Mouse (Mus musculus): ENCODE measurements at regions not wholly inside any gene's neighbourhood (a gene's known extent, or its start where the extent isn't known, plus 50 kb on each side); places are given as distances from the start of the nearest gene placed in this dataset.
A peak's percentile ranks its signal among the peaks of the same experiment; 100 is the strongest.

DNA sequence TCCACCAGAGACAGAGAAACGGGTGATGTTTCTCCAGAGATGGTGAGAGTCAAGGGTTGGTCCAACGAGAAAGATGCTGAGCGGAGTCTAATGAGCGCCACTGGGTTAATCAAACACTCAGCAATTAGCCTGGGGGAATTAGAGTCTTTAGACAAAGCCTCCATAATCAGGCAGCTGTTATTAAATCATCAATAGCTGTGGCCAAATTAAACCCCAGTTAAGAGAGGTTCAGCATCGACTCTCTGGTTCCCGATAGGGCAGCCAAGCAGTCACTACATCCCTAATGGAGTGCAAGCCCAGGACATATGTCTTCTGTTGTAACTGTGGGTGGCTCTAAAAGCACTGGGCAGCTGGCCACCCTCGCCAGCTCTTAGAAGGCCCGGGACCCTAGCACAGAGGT is 216.9 kb downstream of the Cryba4 start:
- no peak for DNase-seq

- no peak for DNase-seq
Observed at GRCm38 (mm10) chr5:112037080-112037479, 215.2 kb downstream of the Cryba4 start.

- DNase-seq, result no peak
Observed at GRCm38 (mm10) chr5:112039645-112040372, 212.5 kb downstream of the Cryba4 start.

DNA sequence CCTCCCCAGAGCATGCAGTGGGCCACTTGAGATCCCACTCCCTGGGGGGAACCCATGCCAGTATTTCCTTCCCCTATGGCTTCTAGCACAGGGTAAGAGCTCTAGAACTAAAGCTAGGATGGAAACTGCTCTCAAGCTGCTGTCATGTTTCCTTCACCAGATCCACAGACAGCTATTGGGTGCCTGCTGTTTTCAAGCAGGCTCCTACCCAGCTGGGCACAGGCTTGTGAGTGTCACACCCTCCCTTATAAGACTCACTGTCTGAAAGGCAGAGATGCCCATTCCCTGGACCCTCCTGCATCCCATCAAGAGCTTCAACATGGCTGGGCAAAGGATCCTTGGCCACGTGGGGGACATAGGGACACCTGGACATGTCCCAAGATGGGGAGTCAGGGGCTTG is 211.6 kb downstream of the Cryba4 start:
- no peak for DNase-seq

- peak; percentile 66 to 74 for DNase-seq
Observed at GRCm38 (mm10) chr5:112041285-112041684, 211.0 kb downstream of the Cryba4 start.

DNA sequence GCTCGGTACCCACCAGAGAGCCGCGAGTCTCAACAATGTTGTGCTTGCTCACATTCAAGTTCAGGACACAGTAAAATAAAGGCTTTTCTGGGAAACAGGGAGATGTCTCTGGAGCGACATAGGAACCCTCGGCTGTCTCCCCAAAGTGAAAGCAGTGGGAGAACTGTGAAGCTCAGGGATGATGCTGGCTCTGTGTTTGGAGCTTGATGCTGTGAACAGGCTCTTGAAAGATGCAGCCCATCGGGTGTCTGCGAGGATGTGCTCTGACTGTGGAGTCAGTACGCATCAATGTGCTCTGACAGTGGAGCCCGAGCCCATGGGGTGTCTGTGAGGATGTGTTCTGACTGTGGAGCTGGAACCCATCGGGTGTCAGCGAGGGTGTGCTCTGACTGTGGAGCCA is 210.1 kb downstream of the Cryba4 start:
- DNase-seq, result no peak

- no peak for DNase-seq
Observed at GRCm38 (mm10) chr5:112050046-112050782, 202.1 kb downstream of the Cryba4 start.

GRCm38 (mm10) chr5:112050906-112051305 is 201.4 kb downstream of the Cryba4 start:
- peak; percentile 54 to 62 for DNase-seq

DNA sequence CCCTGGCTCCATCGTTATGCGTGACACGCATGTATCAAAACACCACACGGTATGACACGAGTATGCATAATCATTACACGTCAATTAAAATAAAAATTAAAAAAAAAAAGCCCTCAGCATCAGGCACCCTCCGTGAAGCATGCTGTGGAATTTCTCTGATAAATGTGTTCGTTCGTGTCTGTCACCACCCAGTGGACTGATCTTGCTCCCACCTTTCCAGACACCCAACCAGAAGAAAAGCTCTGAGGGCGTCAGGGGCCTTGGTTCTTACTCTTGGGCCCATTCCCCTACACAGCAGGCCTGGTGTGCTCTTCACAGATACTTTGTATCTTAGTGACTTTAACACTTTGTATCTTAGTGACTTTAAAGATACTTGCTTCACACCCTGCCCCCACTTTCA is 200.5 kb downstream of the Cryba4 start:
- DNase-seq, result no peak

DNA sequence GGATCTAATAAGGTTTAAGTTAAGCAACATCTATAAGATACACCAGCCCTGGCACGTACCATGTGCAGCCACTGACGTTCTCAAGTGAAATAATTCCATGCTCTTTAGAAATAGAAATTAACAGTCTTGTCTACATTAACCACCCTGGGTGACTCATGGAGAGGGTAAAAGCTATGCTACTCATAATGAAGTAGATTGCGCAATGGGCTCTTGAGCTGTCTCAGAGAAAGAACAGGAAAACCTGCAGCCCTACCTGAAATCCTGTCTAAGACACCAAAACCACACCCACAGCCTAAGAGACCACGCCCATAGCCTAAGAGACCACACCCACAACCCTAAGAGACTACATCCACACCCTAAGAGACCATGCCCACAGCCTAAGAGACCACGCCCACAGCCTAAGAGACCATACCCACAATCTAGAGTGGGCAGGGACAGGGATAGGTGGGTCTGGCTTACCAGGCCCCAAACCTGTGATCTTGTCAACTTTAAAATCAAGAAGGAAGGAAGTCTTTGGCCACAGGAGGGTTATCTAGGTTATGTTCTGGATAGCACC is 198.6 kb downstream of the Cryba4 start:
- DNase-seq, result no peak

DNA sequence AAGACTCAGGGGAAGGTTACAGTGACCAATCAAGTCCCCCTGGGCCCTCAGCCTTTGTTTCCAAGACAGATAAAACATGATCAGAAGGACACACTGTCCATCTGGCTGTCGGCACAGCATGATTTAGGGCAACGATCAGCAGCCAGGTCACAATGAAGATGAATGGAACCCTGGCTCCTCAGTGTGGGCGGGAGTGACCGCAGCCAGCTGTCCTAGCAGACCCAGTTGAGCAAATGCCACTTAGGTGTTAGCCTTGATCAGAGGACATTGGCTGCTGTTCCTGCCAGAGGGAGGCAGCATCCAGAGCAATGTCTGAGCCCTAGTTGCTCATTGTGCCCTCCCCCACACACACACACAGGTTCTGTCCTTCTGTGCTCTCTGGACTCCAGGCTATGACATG is 197.3 kb downstream of the Cryba4 start:
- peak; percentile 18 to 19 for DNase-seq

- DNase-seq, result no peak
Observed at GRCm38 (mm10) chr5:112069917-112070316, 182.4 kb downstream of the Cryba4 start.

DNA sequence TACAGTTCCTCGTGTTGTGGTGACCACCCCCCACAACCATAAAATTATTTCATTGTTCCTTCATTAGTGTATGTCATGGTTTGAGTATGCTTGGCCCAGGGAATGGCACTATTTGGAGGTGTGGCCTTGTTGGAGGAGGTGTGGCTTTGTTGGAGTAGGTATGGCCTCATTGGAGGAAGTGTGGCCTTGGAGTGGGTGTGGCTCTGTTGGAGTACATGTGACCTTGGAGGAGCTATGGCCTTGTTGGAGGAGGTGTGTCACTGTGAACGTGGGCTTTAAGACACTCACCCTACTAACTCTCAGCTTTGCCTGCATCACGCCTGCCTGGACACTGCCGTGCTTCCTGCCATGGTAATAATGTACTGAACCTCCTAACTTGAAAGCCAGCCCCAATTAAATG is 179.9 kb downstream of the Cryba4 start:
- no peak for DNase-seq

DNA sequence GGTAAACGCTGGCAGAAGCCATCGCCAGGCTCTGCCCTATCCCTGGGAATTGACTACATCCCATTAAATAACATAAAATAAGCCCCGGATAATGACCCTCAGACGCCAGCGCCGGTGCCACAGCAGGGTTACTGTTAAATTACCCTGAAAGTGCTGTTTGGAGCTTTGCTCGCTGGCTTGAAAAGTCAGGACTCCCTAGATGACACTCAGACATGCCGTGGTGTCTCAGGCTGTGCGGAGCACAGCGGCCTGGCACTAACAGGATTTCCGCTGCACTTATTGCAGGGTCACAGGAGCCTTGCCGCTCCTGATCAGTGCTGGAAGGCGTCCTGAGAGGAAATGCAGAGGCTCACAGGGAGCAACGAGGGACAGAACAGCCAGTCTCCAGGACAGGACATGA is 175.2 kb downstream of the Cryba4 start:
- no peak for DNase-seq

DNA sequence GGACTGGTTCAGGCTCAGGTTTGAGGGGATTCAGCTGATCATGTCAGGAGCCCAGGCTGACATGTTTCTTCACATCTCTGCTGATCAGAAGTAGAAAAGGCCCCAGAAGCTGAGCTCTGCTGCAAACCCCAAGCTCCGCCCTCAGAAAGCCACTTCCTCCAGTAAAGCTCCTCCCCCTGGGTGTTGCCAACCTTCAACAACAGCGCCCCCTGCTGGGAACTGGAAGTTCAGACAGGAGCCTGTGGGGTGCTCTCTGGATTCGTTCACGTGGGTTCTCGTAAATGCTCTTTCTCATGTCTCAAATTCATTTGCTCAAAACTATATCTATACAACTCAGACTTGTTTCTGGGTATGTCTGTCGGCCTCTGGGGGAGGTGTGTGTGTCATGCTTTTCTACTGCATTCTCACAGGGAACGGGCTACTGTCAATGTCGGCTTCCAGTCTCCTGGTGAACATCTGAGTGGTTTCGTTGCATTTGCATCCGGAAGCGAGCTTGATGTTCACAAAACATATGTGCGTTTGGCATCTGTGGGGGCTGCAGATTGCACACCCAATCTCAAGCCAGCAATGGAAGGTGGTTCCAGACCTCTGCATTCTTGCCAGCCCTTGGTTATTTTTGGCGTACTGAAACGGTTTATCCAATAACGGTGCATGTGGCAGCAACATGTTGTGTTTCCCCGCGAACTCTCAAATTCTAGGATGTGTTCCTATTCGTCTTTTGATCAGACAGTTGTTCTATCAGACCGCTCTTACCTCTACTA is 174.3 kb downstream of the Cryba4 start:
- DNase-seq, result peak; percentile 72 to 80

GRCm38 (mm10) chr5:112081006-112081405 is 171.3 kb downstream of the Cryba4 start:
- DNase-seq, result peak in 1 of 2 experiments; percentile 42

GRCm38 (mm10) chr5:112091867-112092535 is 160.3 kb downstream of the Cryba4 start:
- peak; percentile 91 to 93 for DNase-seq

- DNase-seq, result peak; percentile 83 to 84
Observed at GRCm38 (mm10) chr5:112093905-112094571, 158.3 kb downstream of the Cryba4 start.

DNA sequence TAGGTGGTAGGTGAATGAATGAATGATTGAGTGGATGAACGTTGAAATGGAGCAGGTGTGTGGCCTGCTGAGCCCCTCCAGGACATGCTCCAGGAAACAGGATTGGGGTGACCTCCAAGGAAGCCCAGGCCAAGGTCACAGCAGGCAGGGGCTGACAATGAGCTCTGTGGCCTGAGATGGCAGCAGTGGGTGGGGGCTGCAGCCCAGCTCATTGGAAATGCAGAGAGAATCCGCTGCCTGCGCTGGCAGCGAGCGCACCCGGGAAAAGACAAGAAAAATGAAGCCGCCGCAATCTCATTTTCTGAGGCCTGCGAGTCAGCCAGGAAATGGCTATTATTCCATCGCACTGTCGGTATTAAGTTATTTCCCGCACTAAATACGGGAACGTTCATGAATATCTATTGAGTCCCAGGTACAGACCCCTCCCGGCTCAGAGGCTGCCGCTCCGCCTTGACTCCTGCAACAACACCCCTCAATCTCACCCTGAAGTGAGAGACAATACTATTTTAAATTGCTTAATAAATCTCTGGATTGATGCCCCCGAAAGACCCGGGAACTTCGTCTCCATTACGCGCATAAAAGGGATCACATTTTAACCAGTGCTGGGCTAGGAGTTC is 153.7 kb downstream of the Cryba4 start:
- peak; percentile 43 to 63 for DNase-seq

- DNase-seq, result no peak
Observed at GRCm38 (mm10) chr5:112101739-112102590, 150.4 kb downstream of the Cryba4 start.
